Mouse (Mus musculus) cerebellum, adult 2 months (tissue): ENCODE measurements at regions not wholly inside any gene's neighbourhood (a gene's known extent, or its start where the extent isn't known, plus 50 kb on each side); places are given as distances from the start of the nearest gene placed in this dataset.

Experiments
- CTCF ChIP-seq: fragments of 200-500 bp; IDR thresholded peaks from 2 replicates; pipeline ENCODE4 v1.5.1; 2011; ENCODE audit warnings: low read depth, mild to moderate bottlenecking, control low read depth, low read length, moderate library complexity, borderline replicate concordance; ENCODE audit not compliant: insufficient read depth
- POLR2A ChIP-seq: fragments of 200-500 bp; IDR thresholded peaks from 2 replicates; pipeline ENCODE4 v1.6.1; 2011; ENCODE audit warnings: low read length, control low read depth, borderline replicate concordance; ENCODE audit not compliant: insufficient read depth

GRCm38 (mm10) chr16:12785828-12786227, 323.7 kb upstream of the Ercc4 start:
- TF ChIP-seq CTCF: no peak
- no peak for TF ChIP-seq POLR2A
